Mouse (Mus musculus) erythroblast, embryonic 14.5 days (primary cell): ENCODE results near the gene Wnt7a.

Experiments used
- GATA1 ChIP-seq: IDR thresholded peaks from 2 replicates; pipeline ENCODE4 v1.6.1; 2012; ENCODE audit warnings: low read length, inconsistent platforms, mixed read lengths
- TAL1 ChIP-seq: IDR thresholded peaks from 3 replicates; pipeline ENCODE4 v1.6.1; 2012; ENCODE audit warnings: low read length, inconsistent platforms, mixed read lengths

DNA sequence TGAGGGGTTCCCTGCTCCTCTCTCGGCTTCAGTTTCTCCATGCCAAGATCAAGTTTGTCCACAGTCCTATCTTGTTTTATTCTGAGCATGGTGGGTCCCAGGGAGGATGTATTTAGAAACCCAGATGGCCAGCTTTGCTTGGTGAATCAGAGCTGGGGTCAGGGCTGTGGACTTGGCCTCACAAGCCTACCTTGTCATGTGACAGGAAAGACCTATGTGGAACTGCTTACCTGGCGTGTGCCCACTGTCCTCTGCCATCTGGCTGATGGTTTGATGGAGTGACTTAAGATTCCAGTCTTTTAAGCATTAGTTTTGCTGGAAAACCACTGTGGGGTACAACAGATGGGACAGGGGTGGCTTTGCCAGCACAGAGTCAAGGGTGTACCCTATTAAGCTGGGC is 48.4 kb downstream of the Wnt7a start:
- TF ChIP-seq TAL1 (no peak), GATA1 (no peak)
